Comparison of ENCODE assay signal across 12 mouse cellular contexts in genomic region chr3:97933811-97934210, GRCm38 (mm10). TPM values are rescaled to one million over a fixed set of nuclear protein-coding genes. Genes with fewer than 3 reads are reported as not detected.
DNase-seq lines count a peak whose midpoint lies in the region; ATAC-seq and TF ChIP-seq lines count a peak whose summit lies in the region.
"Had no signal": no experiment of that assay in that cellular context is flagged by ENCODE, and none has a peak within 500 bp of the region (broad histone marks: within the 10 kb centered on the region; RNA-seq: fewer than 3 reads in every experiment).

No protein-coding gene starts in this region.

- peaks cover 20 to 53% of the 10 kb centered on the region in 2 experiments for H3K4me1 ChIP-seq in MEL (ENCODE audit: control insufficient read depth in 1 of 2, insufficient read depth in 2 of 2, low read length in 2 of 2)
- H3K4me1 ChIP-seq in liver, embryonic 15.5 days (replicated peaks): peaks cover 80% of the 10 kb centered on the region

- peaks cover 2% of the 10 kb centered on the region; the same call in 1 of the 2 replicates for H3K79me2 ChIP-seq in MEL (ENCODE audit: control insufficient read depth, insufficient read depth, low read length, poor library complexity)

- ATAC-seq in liver, embryonic 15.5 days (ENCODE audit: insufficient read depth): no peak

- intact Hi-C loops in left cerebral cortex, postnatal 4 days (cut with DNase I): loop anchor here (10.0 kb wide), 1 partner anchor 381 kb away; no protein-coding TSS in a partner anchor

- TF ChIP-seq CTCF in MEL (IDR thresholded peaks at IDR 0.05 in 2 of 3, conservative IDR thresholded peaks at IDR 0.05 in 1 of 3; ENCODE audit: control insufficient read depth in 1 of 3, insufficient read depth in 1 of 3, low read depth in 2 of 3, low read length in 3 of 3, poor library complexity in 1 of 3, severe bottlenecking in 1 of 3): no peak

- H3K36me3 ChIP-seq in MEL (ENCODE audit: control insufficient read depth in 1 of 2, insufficient read depth in 2 of 2, low read length in 2 of 2): peaks cover 0 to 32% of the 10 kb centered on the region in 2 experiments; a peak in 2 of 4 replicates
- H3K36me3 ChIP-seq in liver, embryonic 15.5 days (replicated peaks): no peaks in the 10 kb centered on the region
- H3K36me3 ChIP-seq: heart, embryonic 10.5 days; hindbrain, embryonic 15.5 days; limb, embryonic 12.5 days had no signal

- H3K9ac ChIP-seq in MEL (ENCODE audit: control insufficient read depth, low read depth, low read length, poor library complexity, severe bottlenecking): peak overlapping the region; percentile 76
- no peak overlapping the region for H3K9ac ChIP-seq in liver, embryonic 15.5 days
- H3K9ac ChIP-seq: hindbrain, embryonic 15.5 days; limb, embryonic 12.5 days had no signal

- no peak for TF ChIP-seq EP300 in MEL (IDR thresholded peaks at IDR 0.05; ENCODE audit: low read depth in 1 of 2, low read length in 2 of 2)

- TF ChIP-seq RAD21 in MEL (IDR thresholded peaks at IDR 0.05; ENCODE audit: low read depth, low read length): no peak

- TF ChIP-seq POLR2A in MEL (IDR thresholded peaks at IDR 0.05; ENCODE audit: control insufficient read depth in 1 of 2, insufficient read depth in 1 of 2, low read depth in 1 of 2, low read length in 2 of 2, poor library complexity in 1 of 2): no peak

- H3K4me2 ChIP-seq in liver, embryonic 15.5 days: peak overlapping the region; percentile 64
- H3K4me2 ChIP-seq: hindbrain, embryonic 15.5 days had no signal

- H3K9me3 ChIP-seq in MEL (replicated peaks; ENCODE audit: insufficient read depth, low read length): no peaks in the 10 kb centered on the region
- no peaks in the 10 kb centered on the region for H3K9me3 ChIP-seq in liver, embryonic 15.5 days (replicated peaks)
- H3K9me3 ChIP-seq: heart, embryonic 10.5 days; hindbrain, embryonic 15.5 days; limb, embryonic 12.5 days had no signal

- H3K4me3 ChIP-seq in MEL (ENCODE audit: control insufficient read depth in 1 of 2, insufficient read depth in 1 of 2, low read depth in 2 of 2, low read length in 2 of 2): peak overlapping the region; percentile 52 to 75
- no peak overlapping the region for H3K4me3 ChIP-seq in liver, embryonic 15.5 days (replicated peaks)
- H3K4me3 ChIP-seq: hindbrain, embryonic 15.5 days; limb, embryonic 12.5 days had no signal

- peak; percentile 16 to 47 for DNase-seq in lung, adult 18-20 months
- DNase-seq in lung, postnatal 36 days: no peak
- peak; percentile 75 for DNase-seq in MEL (ENCODE audit: low read depth, low spot score)
- DNase-seq in naive thymus-derived CD4-positive, alpha-beta T cell, adult 2 months (ENCODE audit: low read depth): peak; percentile 27
- DNase-seq in gastrocnemius, postnatal 10 days: no peak
- DNase-seq in left cerebral cortex, postnatal 4 days: no peak
- DNase-seq: cerebellum, adult 18-20 months; heart, postnatal 14 days had no signal

- H3K27me3 ChIP-seq in MEL (ENCODE audit: control insufficient read depth in 1 of 2, insufficient read depth in 2 of 2, low read length in 2 of 2): no peaks in the 10 kb centered on the region
- no peaks in the 10 kb centered on the region for H3K27me3 ChIP-seq in liver, embryonic 15.5 days
- H3K27me3 ChIP-seq: hindbrain, embryonic 15.5 days had no signal

- H3K27ac ChIP-seq in MEL (ENCODE audit: control insufficient read depth, low read depth, low read length): peak overlapping the region; percentile 87
- H3K27ac ChIP-seq in liver, embryonic 15.5 days (replicated peaks): 0 out of 2 replicates have a peak overlapping the region, but pooled peaks have one; percentile 24
- H3K27ac ChIP-seq: hindbrain, embryonic 15.5 days; limb, embryonic 12.5 days had no signal

- 46% methylated on average over 5 of the region's 5 CpGs for WGBS in liver, embryonic 15.5 days (ENCODE audit: insufficient replicate concordance)

TF ChIP-seq in MEL, 35 proteins besides CTCF, POLR2A, EP300 and RAD21:
- TF ChIP-seq ZC3H11A (IDR thresholded peaks at IDR 0.05; ENCODE audit: low read depth, low read length) (no peak), SIN3A (IDR thresholded peaks at IDR 0.05; ENCODE audit: low read length) (no peak), CHD2 (IDR thresholded peaks at IDR 0.05; ENCODE audit: low read length) (no peak), GATA1 (IDR thresholded peaks at IDR 0.05; ENCODE audit: low read depth, low read length) (no peak), HCFC1 (IDR thresholded peaks at IDR 0.05; ENCODE audit: low read depth, low read length) (no peak), JUND (IDR thresholded peaks at IDR 0.05; ENCODE audit: low read depth, low read length) (no peak), MAZ (IDR thresholded peaks at IDR 0.05; ENCODE audit: low read depth, low read length) (no peak), POLR2AphosphoS2 (IDR thresholded peaks at IDR 0.05; ENCODE audit: low read length) (no peak), CHD1 (IDR thresholded peaks at IDR 0.05; ENCODE audit: low read depth, low read length) (no peak), USF2 (IDR thresholded peaks at IDR 0.05; ENCODE audit: borderline replicate concordance in 1 of 2, insufficient read depth in 1 of 2, low read depth in 1 of 2, low read length in 2 of 2) (no peak), MXI1 (IDR thresholded peaks at IDR 0.05; ENCODE audit: low read depth, low read length) (peak; percentile 48; the same call in 1 of the 2 replicates), TAL1 (IDR thresholded peaks at IDR 0.05; ENCODE audit: low read length) (no peak), USF1 (IDR thresholded peaks at IDR 0.05; ENCODE audit: low read depth, low read length) (no peak), MYB (IDR thresholded peaks at IDR 0.05; ENCODE audit: low read depth, low read length) (no peak), MAX (IDR thresholded peaks at IDR 0.05; ENCODE audit: low read length) (0 out of 2 replicates have a peak, but pooled peaks have one; percentile 23), ZNF384 (IDR thresholded peaks at IDR 0.05; ENCODE audit: low read depth, low read length) (peak; percentile 28; the same call in 1 of the 2 replicates), MEF2A (IDR thresholded peaks at IDR 0.05; ENCODE audit: extremely low read depth, insufficient replicate concordance, low read depth, low read length, poor library complexity, severe bottlenecking) (no peak), KAT2A (conservative IDR thresholded peaks at IDR 0.05; ENCODE audit: low read depth, low read length) (no peak), BHLHE40 (IDR thresholded peaks at IDR 0.05; ENCODE audit: borderline replicate concordance, low read depth, low read length) (no peak), ETS1 (IDR thresholded peaks at IDR 0.05; ENCODE audit: low read depth, low read length) (no peak), MYC (IDR thresholded peaks at IDR 0.05; ENCODE audit: low read depth, low read length) (no peak; the same call in 1 of the 2 replicates), RCOR1 (IDR thresholded peaks at IDR 0.05; ENCODE audit: low read depth, low read length) (no peak; the same call in 1 of the 2 replicates), NRF1 (IDR thresholded peaks at IDR 0.05; ENCODE audit: insufficient read depth, low read depth, low read length, poor library complexity, severe bottlenecking) (no peak)

RNA-seq across cellular contexts. Expression of gene Sec22b, which starts 32.8 kb away (rescaled TPM):
- total RNA-seq in MEL (2012; rRNA removed): 35.3 and 36.8 TPM in 2 replicates
- polyA plus RNA-seq in MEL (2012; ENCODE audit: insufficient read depth in 1 of 2, insufficient read length in 2 of 2, low read depth in 1 of 2, low replicate concordance in 2 of 2, missing spikeins in 1 of 2): 10 to 100 TPM in 1 of 2 experiments, not detected in 1; 43.3 TPM
- 57.9 and 61.2 TPM in 2 replicates for polyA plus RNA-seq in liver, embryonic 15.5 days (2015; fragmentation: Nextera tagmentation; extraction: Ambion mirVana)
- 10 to 100 TPM; 38.8 to 42.7 TPM for total RNA-seq in gastrocnemius, postnatal 10 days (2021)
- 10 to 100 TPM; 62.9 to 63.7 TPM for total RNA-seq in left cerebral cortex, postnatal 4 days (2021)

RNA-seq across cellular contexts. Expression of gene Pde4dip, which starts 45.3 kb away (rescaled TPM):
- 52.4 and 53.3 TPM in 2 replicates for total RNA-seq in MEL (2012; rRNA removed)
- polyA plus RNA-seq in MEL (2012; ENCODE audit: insufficient read depth in 1 of 2, insufficient read length in 2 of 2, low read depth in 1 of 2, low replicate concordance in 2 of 2, missing spikeins in 1 of 2): 10 to 100 TPM in 1 of 2 experiments, not detected in 1; 47.6 TPM
- 9.6 and 10.3 TPM in 2 replicates for polyA plus RNA-seq in liver, embryonic 15.5 days (2015; fragmentation: Nextera tagmentation; extraction: Ambion mirVana)
- total RNA-seq in gastrocnemius, postnatal 10 days (2021): 1,000 to 10,000 TPM; 1,278 to 1,422 TPM
- total RNA-seq in left cerebral cortex, postnatal 4 days (2021): 100 to 1,000 TPM; 202 to 223 TPM

Comparison
In these comparisons a context has a peak if more than half of its experiments do, and no peak if none do; other contexts are left out.
1. DNase-seq: peak in lung, adult 18-20 months (2 of 2), MEL (single experiment) and naive thymus-derived CD4-positive, alpha-beta T cell, adult 2 months (single experiment); none in lung, postnatal 36 days (single experiment), gastrocnemius, postnatal 10 days (single experiment) and left cerebral cortex, postnatal 4 days (single experiment).
2. RNA of gene Pde4dip, which starts 45.3 kb away (total RNA-seq): 1,278 to 1,422 TPM in gastrocnemius, postnatal 10 days; 202 to 223 TPM in left cerebral cortex, postnatal 4 days and 52.4 to 53.3 TPM in MEL; every median in the first group is over 4 times any median in the second.